Mouse (Mus musculus): ENCODE results near the gene Uvrag. TPM values are rescaled to one million over a fixed set of nuclear protein-coding genes. Genes with fewer than 3 reads are reported as not detected.

The Uvrag gene
- polyA plus RNA-seq, 1 experiment from 2014 or later: 30.1 TPM

DNA sequence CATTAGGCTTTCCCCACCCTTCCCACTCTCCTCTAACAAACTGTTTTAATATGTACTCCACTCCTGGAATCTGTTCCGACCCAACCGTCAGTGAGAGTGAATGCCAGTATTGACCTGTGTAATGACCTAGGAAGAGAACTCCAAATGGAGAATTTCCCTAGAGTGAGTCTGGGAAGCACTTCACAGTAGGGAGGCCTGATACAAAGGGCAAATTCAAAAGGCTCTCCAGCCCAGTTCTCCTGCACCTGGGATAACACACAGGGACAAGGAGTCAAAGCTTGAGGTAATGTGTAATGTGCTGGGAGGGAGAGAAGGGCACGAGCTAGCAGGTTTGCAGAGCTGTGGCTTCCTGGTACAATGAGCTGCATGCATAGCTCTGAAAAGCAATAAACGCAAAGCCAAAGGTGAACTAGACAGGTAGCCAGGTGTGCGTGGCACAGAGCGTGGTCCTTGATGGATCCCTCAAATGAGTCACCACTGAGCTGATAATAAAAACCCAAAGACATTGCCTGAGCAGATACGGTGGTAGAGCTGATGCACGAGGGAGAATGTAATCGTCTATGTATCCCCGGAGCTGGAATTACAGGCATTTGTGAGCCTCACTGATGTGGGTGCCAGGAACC is 213.9 kb downstream of the Uvrag start:
- H3K27ac ChIP-seq: no peak overlapping the region
- peaks cover 52% of the 10 kb centered on the region; the same call in 1 of the 2 replicates for H3K79me2 ChIP-seq (ENCODE audit: inconsistent target)
- H3K4me3 ChIP-seq (ENCODE audit: inconsistent target): no peak overlapping the region
- H3K36me3 ChIP-seq (ENCODE audit: inconsistent target): peaks cover 16% of the 10 kb centered on the region; the same call in 1 of the 2 replicates
- WGBS (ENCODE audit: missing documents): 97% methylated on average over 10 of the region's 10 CpGs

GRCm38 (mm10) chr7:98924380-98924869 is 216.5 kb downstream of the Uvrag start:
- Histone ChIP-seq H3K79me2 (ENCODE audit: inconsistent target) (peaks cover 43% of the 10 kb centered on the region; the same call in 1 of the 2 replicates), H3K27ac (no peak overlapping the region), H3K36me3 (ENCODE audit: inconsistent target) (peaks cover 16% of the 10 kb centered on the region; the same call in 1 of the 2 replicates), H3K4me3 (ENCODE audit: inconsistent target) (no peak overlapping the region)
- 97% methylated on average over 17 of the region's 18 CpGs for WGBS (ENCODE audit: missing documents)

DNA sequence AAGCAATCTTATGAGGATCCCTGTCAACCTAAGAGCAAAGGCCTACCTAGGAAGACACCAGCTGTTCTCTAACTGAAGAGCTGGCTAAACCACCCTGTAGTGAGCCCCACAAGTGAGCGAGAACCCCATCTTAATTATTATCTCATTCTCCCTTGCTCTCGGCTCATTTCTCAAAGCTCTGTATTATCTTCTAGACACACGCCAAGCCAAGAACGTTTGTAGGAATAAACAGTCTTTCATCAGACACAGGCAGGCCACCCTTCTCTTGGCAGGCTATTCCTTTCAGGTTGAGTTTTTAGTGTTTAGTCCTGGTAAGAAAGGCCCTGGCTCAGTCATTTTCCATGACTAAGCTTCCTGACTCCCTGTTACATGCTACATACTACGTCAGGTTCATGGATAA is 218.0 kb downstream of the Uvrag start:
- WGBS (ENCODE audit: missing documents): 91% methylated on average over 5 of the region's 5 CpGs
- Histone ChIP-seq H3K4me3 (ENCODE audit: inconsistent target) (no peak overlapping the region), H3K27ac (no peak overlapping the region), H3K36me3 (ENCODE audit: inconsistent target) (peaks cover 16% of the 10 kb centered on the region; the same call in 1 of the 2 replicates), H3K79me2 (ENCODE audit: inconsistent target) (peaks cover 42% of the 10 kb centered on the region; the same call in 1 of the 2 replicates)

- WGBS (ENCODE audit: missing documents): 91% methylated on average over 5 of the region's 5 CpGs
- no peaks in the 10 kb centered on the region for H3K36me3 ChIP-seq (ENCODE audit: inconsistent target)
These were observed 223.5 kb downstream of the Uvrag start for GRCm38 (mm10) chr7:98917407-98917806.

GRCm38 (mm10) chr7:98916581-98916980 is 224.4 kb downstream of the Uvrag start:
- H3K79me2 ChIP-seq (ENCODE audit: inconsistent target): peaks cover 55% of the 10 kb centered on the region; the same call in 1 of the 2 replicates
- WGBS (ENCODE audit: missing documents): 93% methylated on average over 6 of the region's 6 CpGs
- no peak overlapping the region for H3K27ac ChIP-seq
- no peaks in the 10 kb centered on the region for H3K36me3 ChIP-seq (ENCODE audit: inconsistent target)
- H3K4me3 ChIP-seq (ENCODE audit: inconsistent target): no peak overlapping the region

More at GRCm38 (mm10) chr7:98917407-98917806, 223.5 kb downstream of the Uvrag start:
- no peak overlapping the region for H3K4me3 ChIP-seq (ENCODE audit: inconsistent target)
- peaks cover 47% of the 10 kb centered on the region; the same call in 1 of the 2 replicates for H3K79me2 ChIP-seq (ENCODE audit: inconsistent target)
- H3K27ac ChIP-seq: no peak overlapping the region

DNA sequence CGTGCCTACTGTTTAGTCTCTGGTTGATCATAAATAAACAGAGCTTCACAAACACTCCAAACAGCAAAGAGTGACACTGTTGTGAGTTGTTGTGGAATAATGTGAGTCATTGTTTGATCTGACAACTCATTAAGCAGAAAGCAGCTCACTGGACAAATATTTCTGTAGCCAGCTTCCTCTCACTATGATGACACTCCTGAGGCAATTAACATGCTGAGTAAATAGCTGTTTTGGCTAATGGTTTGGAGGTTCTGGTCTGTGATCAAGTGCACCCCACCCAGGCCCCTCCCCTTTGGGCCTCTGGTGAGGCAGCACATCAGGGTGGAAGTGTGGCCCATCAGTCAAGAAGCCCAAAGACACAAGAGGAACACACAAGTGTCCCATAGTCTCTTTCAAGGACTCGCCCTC is 228.0 kb downstream of the Uvrag start:
- Histone ChIP-seq H3K4me3 (ENCODE audit: inconsistent target) (no peak overlapping the region), H3K79me2 (ENCODE audit: inconsistent target) (peaks cover 52% of the 10 kb centered on the region; the same call in 1 of the 2 replicates), H3K27ac (no peak overlapping the region), H3K36me3 (ENCODE audit: inconsistent target) (no peaks in the 10 kb centered on the region)
- 61% methylated on average over 2 of the region's 2 CpGs for WGBS (ENCODE audit: missing documents)

DNA sequence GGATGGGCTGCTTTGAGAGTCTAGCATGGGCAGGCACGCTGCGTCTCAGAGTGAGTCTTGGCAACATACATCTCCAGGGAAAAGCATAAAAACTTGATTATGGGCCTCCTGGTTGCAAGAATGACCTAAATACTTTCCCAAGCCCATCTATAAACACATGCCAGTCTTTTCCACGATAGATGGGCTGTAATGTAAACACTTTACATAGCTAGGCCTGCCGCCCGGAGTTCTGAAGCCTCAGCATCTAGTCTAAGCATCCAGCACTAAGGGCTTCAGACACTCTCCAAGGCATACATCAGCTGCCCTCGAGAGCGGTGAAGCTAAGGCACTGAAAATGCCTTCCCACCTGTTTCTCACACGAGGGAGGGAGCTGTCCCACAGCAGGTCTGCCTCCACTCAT is 229.7 kb downstream of the Uvrag start:
- Histone ChIP-seq H3K79me2 (ENCODE audit: inconsistent target) (peaks cover 39% of the 10 kb centered on the region; the same call in 1 of the 2 replicates), H3K4me3 (ENCODE audit: inconsistent target) (no peak overlapping the region), H3K36me3 (ENCODE audit: inconsistent target) (peaks cover 4% of the 10 kb centered on the region; the same call in 1 of the 2 replicates), H3K27ac (no peak overlapping the region)
- 92% methylated on average over 8 of the region's 8 CpGs for WGBS (ENCODE audit: missing documents)

DNA sequence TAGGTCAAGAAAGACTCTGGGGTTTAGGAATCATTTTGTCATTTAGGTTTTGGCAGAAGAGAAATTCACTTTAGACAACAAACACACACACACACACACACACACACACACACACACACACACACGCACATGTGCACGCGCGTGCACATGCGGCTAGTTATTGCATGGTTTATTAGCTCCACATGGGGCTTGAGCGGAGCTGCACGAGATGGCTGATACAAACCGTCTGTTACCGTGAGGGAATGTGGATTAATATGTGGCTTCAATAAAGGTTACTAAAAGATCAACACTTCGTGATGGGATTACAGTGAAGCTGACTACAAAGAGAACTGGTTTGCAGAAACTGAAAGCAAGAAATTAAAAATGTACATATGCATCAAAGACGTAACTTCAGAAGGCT is 230.2 kb downstream of the Uvrag start:
- H3K36me3 ChIP-seq (ENCODE audit: inconsistent target): peaks cover 9% of the 10 kb centered on the region; the same call in 1 of the 2 replicates
- 98% methylated on average over 10 of the region's 11 CpGs for WGBS (ENCODE audit: missing documents)
- H3K4me3 ChIP-seq (ENCODE audit: inconsistent target): no peak overlapping the region
- H3K27ac ChIP-seq: no peak overlapping the region
- peaks cover 33% of the 10 kb centered on the region; the same call in 1 of the 2 replicates for H3K79me2 ChIP-seq (ENCODE audit: inconsistent target)

GRCm38 (mm10) chr7:98910164-98910563 is 230.8 kb downstream of the Uvrag start:
- 93% methylated on average over 11 of the region's 11 CpGs for WGBS (ENCODE audit: missing documents)
- no peak overlapping the region for H3K4me3 ChIP-seq (ENCODE audit: inconsistent target)
- H3K79me2 ChIP-seq (ENCODE audit: inconsistent target): peaks cover 31% of the 10 kb centered on the region; the same call in 1 of the 2 replicates
- H3K27ac ChIP-seq: no peak overlapping the region
- H3K36me3 ChIP-seq (ENCODE audit: inconsistent target): peaks cover 15% of the 10 kb centered on the region; the same call in 1 of the 2 replicates

GRCm38 (mm10) chr7:98907476-98907875 is 233.5 kb downstream of the Uvrag start:
- Histone ChIP-seq H3K36me3 (ENCODE audit: inconsistent target) (peaks cover 41% of the 10 kb centered on the region), H3K27ac (no peak overlapping the region), H3K4me3 (ENCODE audit: inconsistent target) (no peak overlapping the region), H3K79me2 (ENCODE audit: inconsistent target) (peaks cover 13% of the 10 kb centered on the region; the same call in 1 of the 2 replicates)
- WGBS (ENCODE audit: missing documents): 92% methylated on average over 4 of the region's 4 CpGs

- H3K79me2 ChIP-seq (ENCODE audit: inconsistent target): no peaks in the 10 kb centered on the region; the same call in 1 of the 2 replicates
- H3K27ac ChIP-seq: no peak overlapping the region
- WGBS (ENCODE audit: missing documents): 95% methylated on average over 19 of the region's 21 CpGs
- peaks cover 54% of the 10 kb centered on the region for H3K36me3 ChIP-seq (ENCODE audit: inconsistent target)
- H3K4me3 ChIP-seq (ENCODE audit: inconsistent target): no peak overlapping the region
These were observed 236.1 kb downstream of the Uvrag start for GRCm38 (mm10) chr7:98904659-98905362.

DNA sequence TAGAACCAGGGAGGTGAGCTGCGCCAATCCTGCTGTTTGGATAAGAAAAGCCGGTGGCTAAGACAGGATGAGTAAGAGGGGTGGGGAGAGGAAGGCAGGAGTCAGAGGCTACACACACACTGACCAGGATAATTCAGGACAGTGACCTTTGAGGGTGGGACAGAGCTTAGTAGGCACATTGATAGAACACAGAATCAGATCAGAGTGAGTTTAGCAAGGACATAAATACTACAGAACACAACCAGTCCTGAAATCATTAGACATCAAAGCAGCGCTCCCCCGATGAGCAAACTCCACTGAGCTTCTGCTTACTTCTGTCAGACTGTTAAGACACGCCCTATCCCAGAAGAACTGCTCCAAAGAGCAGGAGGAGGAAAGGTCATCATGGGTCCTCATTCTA is 237.1 kb downstream of the Uvrag start:
- H3K4me3 ChIP-seq (ENCODE audit: inconsistent target): no peak overlapping the region
- no peaks in the 10 kb centered on the region; the same call in 1 of the 2 replicates for H3K79me2 ChIP-seq (ENCODE audit: inconsistent target)
- 89% methylated on average over 5 of the region's 5 CpGs for WGBS (ENCODE audit: missing documents)
- H3K27ac ChIP-seq: no peak overlapping the region
- peaks cover 62% of the 10 kb centered on the region for H3K36me3 ChIP-seq (ENCODE audit: inconsistent target)

DNA sequence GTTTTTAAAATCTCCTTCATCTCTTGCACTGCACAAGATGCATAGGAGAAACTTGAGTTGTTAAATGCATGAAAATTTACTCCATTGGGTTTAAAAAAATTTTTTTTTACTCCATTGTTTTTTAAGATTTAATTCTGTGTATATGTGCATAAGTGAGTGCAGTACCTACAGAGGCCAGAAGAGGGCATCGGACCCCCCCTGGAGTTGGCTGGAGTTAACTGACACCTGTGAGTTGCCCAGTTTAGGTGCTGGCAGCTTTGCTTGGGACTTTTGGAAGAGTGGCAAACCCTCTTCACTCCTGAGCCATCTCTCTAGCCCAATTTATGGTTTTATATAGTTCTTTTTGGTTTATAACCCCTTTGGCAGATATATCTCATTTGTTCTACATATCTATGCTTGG is 239.8 kb downstream of the Uvrag start:
- 100% methylated on average over 1 of the region's 1 CpGs for WGBS (ENCODE audit: missing documents)
- Histone ChIP-seq H3K79me2 (ENCODE audit: inconsistent target) (no peaks in the 10 kb centered on the region), H3K4me3 (ENCODE audit: inconsistent target) (no peak overlapping the region), H3K36me3 (ENCODE audit: inconsistent target) (peaks cover 76% of the 10 kb centered on the region), H3K27ac (no peak overlapping the region)

- no peak overlapping the region for H3K4me3 ChIP-seq (ENCODE audit: inconsistent target)
- 72% methylated on average over 4 of the region's 4 CpGs for WGBS (ENCODE audit: missing documents)
- no peak overlapping the region for H3K27ac ChIP-seq
- peaks cover 63% of the 10 kb centered on the region for H3K36me3 ChIP-seq (ENCODE audit: inconsistent target)
- H3K79me2 ChIP-seq (ENCODE audit: inconsistent target): no peaks in the 10 kb centered on the region
These were observed 241.1 kb downstream of the Uvrag start for GRCm38 (mm10) chr7:98899815-98900214.

GRCm38 (mm10) chr7:98897323-98897722 is 243.6 kb downstream of the Uvrag start:
- peaks cover 39% of the 10 kb centered on the region for H3K36me3 ChIP-seq (ENCODE audit: inconsistent target)
- WGBS (ENCODE audit: missing documents): 98% methylated on average over 8 of the region's 8 CpGs

More at GRCm38 (mm10) chr7:98897323-98897722, 243.6 kb downstream of the Uvrag start:
- H3K4me3 ChIP-seq (ENCODE audit: inconsistent target): no peak overlapping the region
- H3K79me2 ChIP-seq (ENCODE audit: inconsistent target): no peaks in the 10 kb centered on the region
- H3K27ac ChIP-seq: no peak overlapping the region

Measured in macrophage (primary cell).